Mouse (Mus musculus): ENCODE measurements at regions not wholly inside any gene's neighbourhood (a gene's known extent, or its start where the extent isn't known, plus 50 kb on each side); places are given as distances from the start of the nearest gene placed in this dataset.

DNA sequence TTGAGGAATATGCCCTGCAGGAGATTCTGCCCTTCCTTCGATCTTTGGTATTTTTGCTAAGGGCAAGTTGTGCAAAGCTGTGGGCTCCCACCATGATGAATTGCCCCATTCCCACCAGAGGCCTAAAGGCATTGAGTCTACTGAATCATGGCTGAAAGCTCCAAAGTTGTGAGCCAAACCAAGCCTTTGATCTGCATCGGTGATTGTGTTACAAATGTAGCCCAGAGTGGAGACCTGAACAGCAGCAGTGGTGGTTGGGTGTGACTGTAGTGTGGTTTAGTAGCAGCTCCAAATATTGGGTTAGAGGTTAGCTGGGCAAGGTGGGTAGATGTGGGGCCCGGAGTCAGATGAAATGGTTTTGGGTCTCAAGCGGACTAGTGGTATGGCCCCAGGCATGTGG is 201.0 kb downstream of the Pten start:
- TF ChIP-seq CTCF (IDR thresholded peaks at IDR 0.05; ENCODE audit: low read depth, low read length) (no peak), TAL1 (conservative IDR thresholded peaks at IDR 0.05; ENCODE audit: low read depth, low read length) (no peak), POLR2AphosphoS5 (IDR thresholded peaks at IDR 0.05; ENCODE audit: insufficient replicate concordance, low read depth, low read length) (no peak), GATA1 (IDR thresholded peaks at IDR 0.05; ENCODE audit: borderline replicate concordance, low read length) (no peak)
